8 mouse cellular contexts compared by ENCODE assay signal in genomic region chr5:8622071-8622595, GRCm38 (mm10). TPM values are rescaled to one million over a fixed set of nuclear protein-coding genes. Genes with fewer than 3 reads are reported as not detected.
A peak's percentile ranks its signal among the peaks of the same experiment; 100 is the strongest.
DNase-seq lines count a peak whose midpoint lies in the region; ATAC-seq lines count a peak whose summit lies in the region.

No protein-coding gene starts in this region.

- no peaks in the 10 kb centered on the region for H3K4me1 ChIP-seq in embryonic facial prominence, embryonic 14.5 days (ENCODE audit: control insufficient read depth, insufficient read depth, low read length)
- no peaks in the 10 kb centered on the region for H3K4me1 ChIP-seq in heart, embryonic 12.5 days (replicated peaks)
- H3K4me1 ChIP-seq in kidney, embryonic 15.5 days = peaks cover 9% of the 10 kb centered on the region; the same call in 1 of the 2 replicates
- no peaks in the 10 kb centered on the region for H3K4me1 ChIP-seq in limb, embryonic 13.5 days
- no peaks in the 10 kb centered on the region for H3K4me1 ChIP-seq in midbrain, embryonic 13.5 days (replicated peaks)

- ATAC-seq in embryonic facial prominence, embryonic 14.5 days (ENCODE audit: low read depth) = peak; percentile 70
- peak; percentile 64 for ATAC-seq in heart, embryonic 12.5 days (ENCODE audit: insufficient number of reproducible peaks, low FRiP score)
- ATAC-seq in kidney, embryonic 15.5 days (replicated peaks; ENCODE audit: low FRiP score) = peak; percentile 70
- ATAC-seq in limb, embryonic 13.5 days (ENCODE audit: low FRiP score, low read depth) = peak; percentile 55; the same call in 1 of the 2 replicates
- peak; percentile 79; the same call in 1 of the 2 replicates for ATAC-seq in midbrain, embryonic 13.5 days

- DNase-seq in urinary bladder, adult 18-20 months (ENCODE audit: low spot score in 2 of 2) = peak; percentile 1 to 42
- DNase-seq in urinary bladder, postnatal 10 days (ENCODE audit: low spot score) = no peak
- peak; percentile 72 for DNase-seq in embryonic facial prominence, embryonic 14.5 days (ENCODE audit: low spot score)
- DNase-seq in spleen, adult 18-20 months = peak; percentile 33 to 46

- H3K27ac ChIP-seq in embryonic facial prominence, embryonic 14.5 days (replicated peaks; ENCODE audit: low read depth, low read length) = no peak overlapping the region; the same call in 1 of the 2 replicates
- H3K27ac ChIP-seq in heart, embryonic 12.5 days (ENCODE audit: poor library complexity, severe bottlenecking) = no peak overlapping the region
- H3K27ac ChIP-seq in kidney, embryonic 15.5 days = 0 out of 2 replicates have a peak overlapping the region, but pooled peaks have one; percentile 32
- H3K27ac ChIP-seq in limb, embryonic 13.5 days = peak overlapping the region; percentile 39; the same call in 1 of the 2 replicates
- peak overlapping the region; percentile 93 for H3K27ac ChIP-seq in midbrain, embryonic 13.5 days

- H3K9me3 ChIP-seq in embryonic facial prominence, embryonic 14.5 days (ENCODE audit: control insufficient read depth, low read length) = no peaks in the 10 kb centered on the region
- no peaks in the 10 kb centered on the region for H3K9me3 ChIP-seq in heart, embryonic 12.5 days (replicated peaks)
- no peaks in the 10 kb centered on the region for H3K9me3 ChIP-seq in kidney, embryonic 15.5 days (replicated peaks)
- H3K9me3 ChIP-seq in limb, embryonic 13.5 days = no peaks in the 10 kb centered on the region
- H3K9me3 ChIP-seq in midbrain, embryonic 13.5 days = no peaks in the 10 kb centered on the region

- peak overlapping the region; percentile 89 for H3K4me3 ChIP-seq in embryonic facial prominence, embryonic 14.5 days (ENCODE audit: low read depth, low read length)
- H3K4me3 ChIP-seq in heart, embryonic 12.5 days = peak overlapping the region; percentile 80
- peak overlapping the region; percentile 90 for H3K4me3 ChIP-seq in kidney, embryonic 15.5 days (replicated peaks)
- H3K4me3 ChIP-seq in limb, embryonic 13.5 days = peak overlapping the region; percentile 90
- peak overlapping the region; percentile 89 for H3K4me3 ChIP-seq in midbrain, embryonic 13.5 days (replicated peaks)

- H3K4me2 ChIP-seq in embryonic facial prominence, embryonic 14.5 days (ENCODE audit: low read depth, low read length) = peak overlapping the region; percentile 96
- H3K4me2 ChIP-seq in heart, embryonic 12.5 days = peak overlapping the region; percentile 100
- H3K4me2 ChIP-seq in kidney, embryonic 15.5 days = peak overlapping the region; percentile 99
- peak overlapping the region; percentile 90 for H3K4me2 ChIP-seq in limb, embryonic 13.5 days (replicated peaks)
- peak overlapping the region; percentile 74 for H3K4me2 ChIP-seq in midbrain, embryonic 13.5 days (replicated peaks)

- WGBS in embryonic facial prominence, embryonic 14.5 days = 0% methylated on average over 12 of the region's 49 CpGs
- WGBS in heart, embryonic 12.5 days = 1% methylated on average over 49 of the region's 49 CpGs
- 0% methylated on average over 47 of the region's 49 CpGs for WGBS in kidney, embryonic 15.5 days
- 0% methylated on average over 38 of the region's 49 CpGs for WGBS in limb, embryonic 13.5 days
- WGBS in midbrain, embryonic 13.5 days = under 1% methylated on average over 45 of the region's 49 CpGs

- no peaks in the 10 kb centered on the region for H3K36me3 ChIP-seq in embryonic facial prominence, embryonic 14.5 days (ENCODE audit: control insufficient read depth, insufficient read depth, low read length)
- H3K36me3 ChIP-seq in heart, embryonic 12.5 days = no peaks in the 10 kb centered on the region
- H3K36me3 ChIP-seq in kidney, embryonic 15.5 days = no peaks in the 10 kb centered on the region
- H3K36me3 ChIP-seq in limb, embryonic 13.5 days = no peaks in the 10 kb centered on the region
- H3K36me3 ChIP-seq in midbrain, embryonic 13.5 days = no peaks in the 10 kb centered on the region

- H3K27me3 ChIP-seq in embryonic facial prominence, embryonic 14.5 days (replicated peaks; ENCODE audit: control insufficient read depth, insufficient read depth, low read length) = no peaks in the 10 kb centered on the region
- H3K27me3 ChIP-seq in heart, embryonic 12.5 days (replicated peaks) = no peaks in the 10 kb centered on the region
- H3K27me3 ChIP-seq in kidney, embryonic 15.5 days = no peaks in the 10 kb centered on the region
- 0 out of 2 replicates have a peak, but pooled peaks cover 3% of the 10 kb centered on the region for H3K27me3 ChIP-seq in limb, embryonic 13.5 days
- H3K27me3 ChIP-seq in midbrain, embryonic 13.5 days = no peaks in the 10 kb centered on the region

- H3K9ac ChIP-seq in embryonic facial prominence, embryonic 14.5 days (ENCODE audit: low read depth, low read length) = peak overlapping the region; percentile 76
- peak overlapping the region; percentile 76 for H3K9ac ChIP-seq in heart, embryonic 12.5 days
- peak overlapping the region; percentile 68 for H3K9ac ChIP-seq in kidney, embryonic 15.5 days
- peak overlapping the region; percentile 84 for H3K9ac ChIP-seq in limb, embryonic 13.5 days
- H3K9ac ChIP-seq in midbrain, embryonic 13.5 days (replicated peaks) = peak overlapping the region; percentile 93

RNA-seq across cellular contexts. Expression of gene Rundc3b, which starts 0.6 kb away (rescaled TPM):
- polyA plus RNA-seq in embryonic facial prominence, embryonic 14.5 days (2014; fragmentation: Nextera tagmentation; extraction: Ambion mirVana) = 4.2 and 5.4 TPM in 2 replicates
- polyA plus RNA-seq in heart, embryonic 12.5 days (2016; fragmentation: Nextera tagmentation; extraction: Ambion mirVana) = 1.4 and 1.7 TPM in 2 replicates
- polyA plus RNA-seq in kidney, embryonic 15.5 days (2015; fragmentation: Nextera tagmentation; extraction: Ambion mirVana) = 2.7 TPM in 2 replicates
- polyA plus RNA-seq in limb, embryonic 13.5 days (2015; fragmentation: Nextera tagmentation; extraction: Ambion mirVana) = 5.6 and 6.8 TPM in 2 replicates
- polyA plus RNA-seq in midbrain, embryonic 13.5 days (2015; fragmentation: Nextera tagmentation; extraction: Ambion mirVana) = 32.2 and 34.7 TPM in 2 replicates

RNA-seq across cellular contexts. Expression of gene Abcb1a, which starts 37.7 kb away (rescaled TPM):
- 0.53 and 0.64 TPM in 2 replicates for polyA plus RNA-seq in embryonic facial prominence, embryonic 14.5 days (2014; fragmentation: Nextera tagmentation; extraction: Ambion mirVana)
- 0.10 and 0.23 TPM in 2 replicates for polyA plus RNA-seq in heart, embryonic 12.5 days (2016; fragmentation: Nextera tagmentation; extraction: Ambion mirVana)
- polyA plus RNA-seq in kidney, embryonic 15.5 days (2015; fragmentation: Nextera tagmentation; extraction: Ambion mirVana) = 0.19 and 0.43 TPM in 2 replicates
- 0.28 and 0.29 TPM in 2 replicates for polyA plus RNA-seq in limb, embryonic 13.5 days (2015; fragmentation: Nextera tagmentation; extraction: Ambion mirVana)
- polyA plus RNA-seq in midbrain, embryonic 13.5 days (2015; fragmentation: Nextera tagmentation; extraction: Ambion mirVana) = 1.3 and 1.4 TPM in 2 replicates

Comparison
In these comparisons a context has a peak if more than half of its experiments do, and no peak if none do; other contexts are left out.
1. H3K27ac ChIP-seq: peak in kidney, embryonic 15.5 days (single experiment), limb, embryonic 13.5 days (single experiment) and midbrain, embryonic 13.5 days (single experiment); none in embryonic facial prominence, embryonic 14.5 days (single experiment) and heart, embryonic 12.5 days (single experiment).
2. Peak in every context shown above with its lines, with median percentiles within 50 percentile points of each other: ATAC-seq, H3K4me2 ChIP-seq, H3K4me3 ChIP-seq and H3K9ac ChIP-seq.